Mouse (Mus musculus): ENCODE data around the gene Sfrp5. TPM values are rescaled to one million over a fixed set of nuclear protein-coding genes. Genes with fewer than 3 reads are reported as not detected.

Gene Sfrp5
- polyA plus RNA-seq, 1 experiment from 2014 or later = 0.21 TPM

GRCm38 (mm10) chr19:42217374-42217763 lies 15.3 kb upstream of the Sfrp5 start:
- WGBS = 27% methylated on average over 2 of the region's 2 CpGs

GRCm38 (mm10) chr19:42216699-42217373 lies 14.8 kb upstream of the Sfrp5 start:
- Histone ChIP-seq H3K4me3 (no peak overlapping the region), H3K4me1 (no peaks in the 10 kb centered on the region), H3K36me3 (no peaks in the 10 kb centered on the region), H3K9me3 (replicated peaks) (no peaks in the 10 kb centered on the region), H3K27me3 (ENCODE audit: low read depth, poor library complexity, severe bottlenecking) (no peaks in the 10 kb centered on the region), H3K27ac (no peak overlapping the region)
- 77% methylated on average over 7 of the region's 7 CpGs for WGBS
- DNase-seq (ENCODE audit: low spot score) = no peak

More at GRCm38 (mm10) chr19:42217374-42217763, 15.3 kb upstream of the Sfrp5 start:
- H3K27me3 ChIP-seq (ENCODE audit: low read depth, poor library complexity, severe bottlenecking) = no peaks in the 10 kb centered on the region
- no peaks in the 10 kb centered on the region for H3K4me1 ChIP-seq
- no peak overlapping the region for H3K4me3 ChIP-seq
- no peak overlapping the region for H3K27ac ChIP-seq
- no peaks in the 10 kb centered on the region for H3K36me3 ChIP-seq
- no peaks in the 10 kb centered on the region for H3K9me3 ChIP-seq (replicated peaks)
- no peak for DNase-seq (ENCODE audit: low spot score)

GRCm38 (mm10) chr19:42214601-42215000 lies 12.5 kb upstream of the Sfrp5 start:
- H3K4me3 ChIP-seq = no peak overlapping the region
- H3K9me3 ChIP-seq (replicated peaks) = no peaks in the 10 kb centered on the region
- no peak for DNase-seq (ENCODE audit: low spot score)
- H3K27ac ChIP-seq = no peak overlapping the region
- 75% methylated on average over 2 of the region's 2 CpGs for WGBS
- H3K36me3 ChIP-seq = no peaks in the 10 kb centered on the region
- peaks cover 3% of the 10 kb centered on the region; the same call in 1 of the 2 replicates for H3K27me3 ChIP-seq (ENCODE audit: low read depth, poor library complexity, severe bottlenecking)
- peaks cover 7% of the 10 kb centered on the region for H3K4me1 ChIP-seq

- no peak for DNase-seq (ENCODE audit: low spot score)
- Histone ChIP-seq H3K9me3 (replicated peaks) (no peaks in the 10 kb centered on the region), H3K4me3 (no peak overlapping the region), H3K27ac (no peak overlapping the region), H3K27me3 (ENCODE audit: low read depth, poor library complexity, severe bottlenecking) (peaks cover 23% of the 10 kb centered on the region), H3K36me3 (no peaks in the 10 kb centered on the region), H3K4me1 (peaks cover 10% of the 10 kb centered on the region)
- WGBS = 43% methylated on average over 8 of the region's 8 CpGs
Observed at GRCm38 (mm10) chr19:42211936-42212335, 9.9 kb upstream of the Sfrp5 start.

- DNase-seq (ENCODE audit: low spot score) = no peak
- Histone ChIP-seq H3K27ac (no peak overlapping the region), H3K4me1 (peaks cover 19% of the 10 kb centered on the region), H3K27me3 (ENCODE audit: low read depth, poor library complexity, severe bottlenecking) (peaks cover 32% of the 10 kb centered on the region), H3K4me3 (no peak overlapping the region), H3K9me3 (replicated peaks) (no peaks in the 10 kb centered on the region), H3K36me3 (no peaks in the 10 kb centered on the region)
- WGBS = 63% methylated on average over 6 of the region's 6 CpGs
Observed at GRCm38 (mm10) chr19:42209976-42210375, 7.9 kb upstream of the Sfrp5 start.

GRCm38 (mm10) chr19:42209485-42209884 lies 7.4 kb upstream of the Sfrp5 start:
- Histone ChIP-seq H3K27me3 (ENCODE audit: low read depth, poor library complexity, severe bottlenecking) (peaks cover 35% of the 10 kb centered on the region), H3K27ac (no peak overlapping the region), H3K9me3 (replicated peaks) (no peaks in the 10 kb centered on the region), H3K4me3 (no peak overlapping the region), H3K4me1 (peaks cover 23% of the 10 kb centered on the region), H3K36me3 (no peaks in the 10 kb centered on the region)
- WGBS = 66% methylated on average over 7 of the region's 7 CpGs
- no peak for DNase-seq (ENCODE audit: low spot score)

- peaks cover 78% of the 10 kb centered on the region for H3K27me3 ChIP-seq (ENCODE audit: low read depth, poor library complexity, severe bottlenecking)
- 47% methylated on average over 8 of the region's 8 CpGs for WGBS
- DNase-seq (ENCODE audit: low spot score) = peak; percentile 50
Observed at GRCm38 (mm10) chr19:42205201-42205600, 3.1 kb upstream of the Sfrp5 start.

GRCm38 (mm10) chr19:42204306-42204705 lies 2.3 kb upstream of the Sfrp5 start:
- no peak overlapping the region for H3K27ac ChIP-seq
- WGBS = 81% methylated on average over 4 of the region's 4 CpGs
- H3K27me3 ChIP-seq (ENCODE audit: low read depth, poor library complexity, severe bottlenecking) = peaks cover 81% of the 10 kb centered on the region
- no peak for DNase-seq (ENCODE audit: low spot score)
- H3K4me1 ChIP-seq = peaks cover 35% of the 10 kb centered on the region
- H3K9me3 ChIP-seq (replicated peaks) = no peaks in the 10 kb centered on the region
- no peak overlapping the region for H3K4me3 ChIP-seq
- no peaks in the 10 kb centered on the region for H3K36me3 ChIP-seq

More at GRCm38 (mm10) chr19:42205201-42205600, 3.1 kb upstream of the Sfrp5 start:
- Histone ChIP-seq H3K27ac (no peak overlapping the region), H3K4me1 (peaks cover 44% of the 10 kb centered on the region), H3K4me3 (no peak overlapping the region), H3K9me3 (replicated peaks) (no peaks in the 10 kb centered on the region), H3K36me3 (no peaks in the 10 kb centered on the region)

GRCm38 (mm10) chr19:42202467-42202866 lies 415 bp upstream of the Sfrp5 start:
- Histone ChIP-seq H3K4me3 (peak overlapping the region; percentile 40; the same call in 1 of the 2 replicates), H3K27ac (no peak overlapping the region), H3K36me3 (no peaks in the 10 kb centered on the region), H3K9me3 (replicated peaks) (no peaks in the 10 kb centered on the region), H3K27me3 (ENCODE audit: low read depth, poor library complexity, severe bottlenecking) (peaks cover 86% of the 10 kb centered on the region), H3K4me1 (peaks cover 35% of the 10 kb centered on the region)
- WGBS = 41% methylated on average over 8 of the region's 8 CpGs
- DNase-seq (ENCODE audit: low spot score) = no peak

GRCm38 (mm10) chr19:42198026-42198425 lies 4.0 kb downstream of the Sfrp5 start:
- DNase-seq (ENCODE audit: low spot score) = no peak
- Histone ChIP-seq H3K4me1 (peaks cover 20% of the 10 kb centered on the region), H3K9me3 (replicated peaks) (no peaks in the 10 kb centered on the region), H3K27me3 (ENCODE audit: low read depth, poor library complexity, severe bottlenecking) (peaks cover 68% of the 10 kb centered on the region), H3K36me3 (0 out of 2 replicates have a peak, but pooled peaks cover 4% of the 10 kb centered on the region), H3K4me3 (no peak overlapping the region), H3K27ac (no peak overlapping the region)
- WGBS = 55% methylated on average over 11 of the region's 11 CpGs

- Histone ChIP-seq H3K27me3 (ENCODE audit: low read depth, poor library complexity, severe bottlenecking) (peaks cover 58% of the 10 kb centered on the region), H3K9me3 (replicated peaks) (no peaks in the 10 kb centered on the region), H3K4me3 (no peak overlapping the region), H3K27ac (no peak overlapping the region), H3K36me3 (peaks cover 4% of the 10 kb centered on the region), H3K4me1 (peaks cover 18% of the 10 kb centered on the region)
- DNase-seq (ENCODE audit: low spot score) = no peak
- 68% methylated on average over 4 of the region's 4 CpGs for WGBS
Observed at GRCm38 (mm10) chr19:42197066-42197465, 5.0 kb downstream of the Sfrp5 start.

- DNase-seq (ENCODE audit: low spot score) = no peak
- 85% methylated on average over 4 of the region's 4 CpGs for WGBS
- peaks cover 52% of the 10 kb centered on the region for H3K27me3 ChIP-seq (ENCODE audit: low read depth, poor library complexity, severe bottlenecking)
Observed at GRCm38 (mm10) chr19:42196378-42196777, 5.7 kb downstream of the Sfrp5 start.

GRCm38 (mm10) chr19:42193311-42193710 lies 8.7 kb downstream of the Sfrp5 start:
- Histone ChIP-seq H3K36me3 (peaks cover 28% of the 10 kb centered on the region), H3K9me3 (replicated peaks) (no peaks in the 10 kb centered on the region), H3K27me3 (ENCODE audit: low read depth, poor library complexity, severe bottlenecking) (peaks cover 21% of the 10 kb centered on the region), H3K4me3 (no peak overlapping the region), H3K27ac (no peak overlapping the region), H3K4me1 (0 out of 2 replicates have a peak, but pooled peaks cover 3% of the 10 kb centered on the region)
- WGBS = 65% methylated on average over 2 of the region's 2 CpGs
- no peak for DNase-seq (ENCODE audit: low spot score)

More at GRCm38 (mm10) chr19:42196378-42196777, 5.7 kb downstream of the Sfrp5 start:
- Histone ChIP-seq H3K36me3 (peaks cover 11% of the 10 kb centered on the region), H3K4me3 (no peak overlapping the region), H3K9me3 (replicated peaks) (no peaks in the 10 kb centered on the region), H3K4me1 (peaks cover 11% of the 10 kb centered on the region), H3K27ac (no peak overlapping the region)
